Mouse (Mus musculus) limb, embryonic 15.5 days (tissue): Measurements from ENCODE around the gene Golga7b. TPM values are rescaled to one million over a fixed set of nuclear protein-coding genes. Genes with fewer than 3 reads are reported as not detected.

Experiments used
- ATAC-seq: fragments of 200-750 bp; cut with Nextera tagmentation; 2 replicates; pipeline ENCODE4 v1.8.0; 2017; ENCODE audit warnings: low read depth, moderate TSS enrichment; ENCODE audit not compliant: insufficient number of reproducible peaks, low FRiP score, low TSS enrichment
- H3K27ac ChIP-seq: fragments of 300-500 bp; sonication (generic); 2 replicates; pipeline ENCODE4 v1.5.1; 2015; ENCODE audit warnings: moderate library complexity, mild to moderate bottlenecking, inconsistent platforms
- H3K27me3 ChIP-seq: fragments of 300-500 bp; sonication (generic); 2 replicates; pipeline ENCODE4 v1.6.1; 2015; ENCODE audit warnings: inconsistent platforms
- H3K36me3 ChIP-seq: fragments of 300-500 bp; sonication (generic); 2 replicates; pipeline ENCODE4 v1.6.1; 2015; ENCODE audit warnings: inconsistent platforms
- H3K4me1 ChIP-seq: fragments of 300-500 bp; sonication (generic); 2 replicates; pipeline ENCODE4 v1.6.1; 2015; ENCODE audit warnings: inconsistent platforms
- H3K4me2 ChIP-seq: fragments of 300-500 bp; sonication (generic); 2 replicates; pipeline ENCODE4 v1.6.1; 2015; ENCODE audit warnings: mild to moderate bottlenecking, inconsistent platforms
- H3K4me3 ChIP-seq: fragments of 300-500 bp; sonication (generic); 2 replicates; pipeline ENCODE4 v1.5.1; 2015; ENCODE audit warnings: mild to moderate bottlenecking, inconsistent platforms
- H3K9ac ChIP-seq: fragments of 300-500 bp; sonication (generic); 2 replicates; pipeline ENCODE4 v1.6.1; 2015; ENCODE audit warnings: inconsistent platforms
- H3K9me3 ChIP-seq: fragments of 300-500 bp; sonication (generic); 2 replicates; pipeline ENCODE4 v1.6.1; 2016; ENCODE audit warnings: inconsistent platforms
- WGBS: fragments of 180-500 bp; shearing (Covaris S2); methylation state at CpG from one replicate; pipeline ENCODE4 v1.1.7; 2015; 5-methylcytosine and 5-hydroxymethylcytosine counted together
- microRNA-seq: library from miRNA; unstranded; fragments of <30 nt; microRNA quantifications from one replicate; pipeline ENCODE4, GENCODE M21; 2016
- polyA plus RNA-seq: library from polyadenylated mRNA; unstranded; fragments of >200 nt; fragmentation: Nextera tagmentation; extraction: Ambion mirVana; gene quantifications from 2 replicates; pipeline ENCODE4 v1.2.1, GENCODE M21; 2015

Gene Golga7b
- polyA plus RNA-seq, 1 experiment from 2014 or later: 0.36 TPM

GRCm38 (mm10) chr19:42307019-42307418 is 59.6 kb downstream of the Golga7b start:
- Histone ChIP-seq H3K4me2 (no peak overlapping the region), H3K9me3 (no peaks in the 10 kb centered on the region), H3K27ac (no peak overlapping the region), H3K9ac (no peak overlapping the region), H3K4me3 (no peak overlapping the region), H3K27me3 (no peaks in the 10 kb centered on the region), H3K4me1 (0 out of 2 replicates have a peak, but pooled peaks cover 4% of the 10 kb centered on the region), H3K36me3 (no peaks in the 10 kb centered on the region)
- 8% methylated on average over 8 of the region's 8 CpGs for WGBS
- no peak for ATAC-seq

GRCm38 (mm10) chr19:42308931-42309330 is 61.6 kb downstream of the Golga7b start:
- 86% methylated on average over 12 of the region's 12 CpGs for WGBS
- Histone ChIP-seq H3K27ac (no peak overlapping the region), H3K9me3 (no peaks in the 10 kb centered on the region), H3K36me3 (no peaks in the 10 kb centered on the region), H3K9ac (no peak overlapping the region), H3K27me3 (0 out of 2 replicates have a peak, but pooled peaks cover 6% of the 10 kb centered on the region), H3K4me1 (0 out of 2 replicates have a peak, but pooled peaks cover 4% of the 10 kb centered on the region), H3K4me2 (no peak overlapping the region), H3K4me3 (no peak overlapping the region)
- ATAC-seq: no peak

GRCm38 (mm10) chr19:42311332-42311731 is 64.0 kb downstream of the Golga7b start:
- H3K9ac ChIP-seq: no peak overlapping the region
- 38% methylated on average over 2 of the region's 2 CpGs for WGBS
- no peak overlapping the region for H3K4me3 ChIP-seq
- 0 out of 2 replicates have a peak, but pooled peaks cover 6% of the 10 kb centered on the region for H3K27me3 ChIP-seq
- no peaks in the 10 kb centered on the region for H3K9me3 ChIP-seq
- no peaks in the 10 kb centered on the region for H3K36me3 ChIP-seq
- H3K27ac ChIP-seq: no peak overlapping the region
- no peak for ATAC-seq
- H3K4me1 ChIP-seq: peaks cover 12% of the 10 kb centered on the region
- H3K4me2 ChIP-seq: no peak overlapping the region

GRCm38 (mm10) chr19:42312191-42312590 is 64.8 kb downstream of the Golga7b start:
- no peak overlapping the region for H3K4me2 ChIP-seq
- ATAC-seq: no peak
- H3K36me3 ChIP-seq: no peaks in the 10 kb centered on the region
- H3K4me3 ChIP-seq: no peak overlapping the region
- H3K4me1 ChIP-seq: peaks cover 16% of the 10 kb centered on the region
- H3K27ac ChIP-seq: no peak overlapping the region
- 0 out of 2 replicates have a peak, but pooled peaks cover 6% of the 10 kb centered on the region for H3K27me3 ChIP-seq
- no peaks in the 10 kb centered on the region for H3K9me3 ChIP-seq
- WGBS: 44% methylated on average over 3 of the region's 3 CpGs
- H3K9ac ChIP-seq: no peak overlapping the region

- Histone ChIP-seq H3K4me2 (no peak overlapping the region), H3K9me3 (no peaks in the 10 kb centered on the region), H3K36me3 (no peaks in the 10 kb centered on the region), H3K27me3 (0 out of 2 replicates have a peak, but pooled peaks cover 6% of the 10 kb centered on the region), H3K9ac (no peak overlapping the region), H3K27ac (no peak overlapping the region), H3K4me3 (no peak overlapping the region), H3K4me1 (peaks cover 27% of the 10 kb centered on the region)
- ATAC-seq: no peak
- WGBS: 36% methylated on average over 6 of the region's 6 CpGs
Measured at GRCm38 (mm10) chr19:42315070-42315679, 67.8 kb downstream of the Golga7b start.

- Histone ChIP-seq H3K4me3 (no peak overlapping the region), H3K4me2 (no peak overlapping the region), H3K9ac (no peak overlapping the region), H3K36me3 (no peaks in the 10 kb centered on the region), H3K9me3 (no peaks in the 10 kb centered on the region), H3K4me1 (peaks cover 27% of the 10 kb centered on the region), H3K27me3 (0 out of 2 replicates have a peak, but pooled peaks cover 6% of the 10 kb centered on the region), H3K27ac (no peak overlapping the region)
- WGBS: 4% methylated on average over 1 of the region's 1 CpGs
- no peak; the same call in 1 of the 2 replicates for ATAC-seq
Measured at GRCm38 (mm10) chr19:42315914-42316313, 68.5 kb downstream of the Golga7b start.

GRCm38 (mm10) chr19:42316525-42316924 is 69.2 kb downstream of the Golga7b start:
- WGBS: 72% methylated on average over 2 of the region's 2 CpGs
- Histone ChIP-seq H3K27ac (no peak overlapping the region), H3K36me3 (no peaks in the 10 kb centered on the region), H3K4me1 (peaks cover 27% of the 10 kb centered on the region), H3K4me3 (no peak overlapping the region), H3K9ac (no peak overlapping the region), H3K27me3 (peaks cover 10% of the 10 kb centered on the region; the same call in 1 of the 2 replicates), H3K4me2 (no peak overlapping the region), H3K9me3 (no peaks in the 10 kb centered on the region)
- no peak; the same call in 1 of the 2 replicates for ATAC-seq

GRCm38 (mm10) chr19:42316998-42317397 is 69.6 kb downstream of the Golga7b start:
- Histone ChIP-seq H3K9me3 (no peaks in the 10 kb centered on the region), H3K4me1 (peaks cover 27% of the 10 kb centered on the region), H3K9ac (no peak overlapping the region), H3K27ac (peak overlapping the region; percentile 27; the same call in 1 of the 2 replicates), H3K27me3 (peaks cover 12% of the 10 kb centered on the region; the same call in 1 of the 2 replicates), H3K4me3 (no peak overlapping the region), H3K4me2 (no peak overlapping the region), H3K36me3 (no peaks in the 10 kb centered on the region)
- no peak for ATAC-seq
- 60% methylated on average over 8 of the region's 8 CpGs for WGBS

GRCm38 (mm10) chr19:42317648-42318425 is 70.5 kb downstream of the Golga7b start:
- Histone ChIP-seq H3K4me3 (no peak overlapping the region), H3K9me3 (no peaks in the 10 kb centered on the region), H3K9ac (no peak overlapping the region), H3K36me3 (no peaks in the 10 kb centered on the region), H3K27me3 (peaks cover 12% of the 10 kb centered on the region; the same call in 1 of the 2 replicates), H3K4me2 (no peak overlapping the region), H3K27ac (no peak overlapping the region), H3K4me1 (peaks cover 27% of the 10 kb centered on the region)
- 28% methylated on average over 18 of the region's 18 CpGs for WGBS
- no peak for ATAC-seq

Small RNA genes within 50 kb of the gene (microRNA-seq; reads per million reads assigned to microRNA genes)
- gene Gm26339 (not detected), gene Mir3085 (not detected)

Other genes with a start within 250 kb of the Golga7b start
- 0.72 and 3.0 TPM in 2 replicates for gene Ankrd2, start 211.6 kb upstream of the Golga7b start, polyA plus RNA-seq
- gene Hoga1, start 202.0 kb upstream of the Golga7b start, polyA plus RNA-seq: 1.0 and 1.8 TPM in 2 replicates
- not detected in 2 replicates for gene 4933411K16Rik, start 195.3 kb upstream of the Golga7b start, polyA plus RNA-seq
- 17.5 and 17.9 TPM in 2 replicates for gene Morn4, start 161.2 kb upstream of the Golga7b start, polyA plus RNA-seq
- gene Pi4k2a, start 157.1 kb upstream of the Golga7b start, polyA plus RNA-seq: 17.6 and 23.7 TPM in 2 replicates
- 38.7 and 41.2 TPM in 2 replicates for gene Avpi1, start 118.5 kb upstream of the Golga7b start, polyA plus RNA-seq
- gene Marveld1, start 100.2 kb upstream of the Golga7b start, polyA plus RNA-seq: 15.2 and 16.6 TPM in 2 replicates
- 22.5 and 25.0 TPM in 2 replicates for gene Zfyve27, start 83.6 kb upstream of the Golga7b start, polyA plus RNA-seq
- 10.6 and 12.0 TPM in 2 replicates for gene Sfrp5, start 45.3 kb upstream of the Golga7b start, polyA plus RNA-seq
- 3.5 and 4.2 TPM in 2 replicates for gene Crtac1, start 184.2 kb downstream of the Golga7b start, polyA plus RNA-seq